Mouse (Mus musculus) hindbrain, postnatal 0 days (tissue): ENCODE results near the gene Lyrm7. TPM values are rescaled to one million over a fixed set of nuclear protein-coding genes. Genes with fewer than 3 reads are reported as not detected.

Experiments
- ATAC-seq: fragments of 200-750 bp; cut with Nextera tagmentation; 2 replicates; pipeline ENCODE4 v1.8.0; 2017; ENCODE audit warnings: mild to moderate bottlenecking, moderate TSS enrichment, moderate library complexity
- DNase-seq: peaks from one replicate; pipeline ENCODE4 v3.0.0-alpha.2; 2015; ENCODE audit warnings: low spot score
- H3K27ac ChIP-seq: fragments of 300-500 bp; sonication (generic); 2 replicates; pipeline ENCODE4 v1.5.1; 2014; ENCODE audit warnings: mild to moderate bottlenecking
- H3K27me3 ChIP-seq: fragments of 300-500 bp; sonication (generic); 2 replicates; pipeline ENCODE4 v1.6.1; 2014; ENCODE audit warnings: low read length, mixed read lengths; ENCODE audit not compliant: insufficient read depth
- H3K36me3 ChIP-seq: fragments of 300-500 bp; sonication (generic); 2 replicates; pipeline ENCODE4 v1.6.1; 2014; ENCODE audit warnings: low read length, mixed read lengths; ENCODE audit not compliant: insufficient read depth
- H3K4me1 ChIP-seq: fragments of 300-500 bp; sonication (generic); 2 replicates; pipeline ENCODE4 v1.6.1; 2014; ENCODE audit warnings: antibody characterized with exemption, low read length, mixed read lengths; ENCODE audit not compliant: insufficient read depth
- H3K4me2 ChIP-seq: fragments of 300-500 bp; sonication (generic); 2 replicates; pipeline ENCODE4 v1.6.1; 2014; ENCODE audit warnings: low read depth, mild to moderate bottlenecking, low read length, moderate library complexity, mixed read lengths
- H3K4me3 ChIP-seq: fragments of 300-500 bp; sonication (generic); 2 replicates; pipeline ENCODE4 v1.5.1; 2014; ENCODE audit warnings: low read length
- H3K9ac ChIP-seq: fragments of 300-500 bp; sonication (generic); replicated peaks from 2 replicates; pipeline ENCODE4 v1.6.1; 2014; ENCODE audit warnings: mild to moderate bottlenecking, low read length, moderate library complexity, mixed read lengths
- H3K9me3 ChIP-seq: fragments of 300-500 bp; sonication (generic); 2 replicates; pipeline ENCODE4 v1.6.1; 2016; ENCODE audit warnings: low read length, mixed read lengths
- CTCF ChIP-seq: IDR thresholded peaks from 2 replicates; pipeline ENCODE4 v1.5.1; 2016; ENCODE audit warnings: antibody characterized with exemption, control low read depth, low read depth
- WGBS: fragments of 180-500 bp; shearing (Covaris S2); extraction: QIAGEN DNeasy Blood & Tissue Kit; methylation state at CpG from one replicate; pipeline ENCODE4 v1.1.7; 2014; 5-methylcytosine and 5-hydroxymethylcytosine counted together
- polyA plus RNA-seq: library from polyadenylated mRNA; unstranded; fragments of >200 nt; fragmentation: Nextera tagmentation; extraction: Ambion mirVana; gene quantifications from 2 replicates; pipeline ENCODE4 v1.2.1, GENCODE M21; 2015
- total RNA-seq: library from RNA; depleted of rRNA; stranded (reverse); fragments of >200 nt; gene quantifications from 2 replicates; pipeline ENCODE4 v1.2.3, GENCODE M21; 2014; rRNA removed

The Lyrm7 gene
- total RNA-seq = 2.6 and 3.1 TPM in 2 replicates
- polyA plus RNA-seq = 5.1 and 5.7 TPM in 2 replicates

GRCm38 (mm10) chr11:54860256-54861038 is at the start of gene Lyrm7:
Lyrm7 (minus strand) TSS chr11:54860916.
- H3K4me3 ChIP-seq = peak within 1 kb of the TSS; percentile 57
- under 1% methylated on average over 42 of the region's 42 CpGs for WGBS
- DNase-seq (peak; percentile 99), ATAC-seq (peak; percentile 99)
- H3K27ac ChIP-seq = peak within 1 kb of the TSS; percentile 91
- no peaks in the 10 kb centered on the region for H3K9me3 ChIP-seq
- peak within 1 kb of the TSS; percentile 90 for H3K4me2 ChIP-seq
- H3K27me3 ChIP-seq = no peaks in the 10 kb centered on the region
- peak within 1 kb of the TSS; percentile 70 for H3K9ac ChIP-seq
- no peaks in the 10 kb centered on the region for H3K36me3 ChIP-seq
- H3K4me1 ChIP-seq = no peaks in the 10 kb centered on the region; the same call in 1 of the 2 replicates
- peak; percentile 47 for TF ChIP-seq CTCF

DNA sequence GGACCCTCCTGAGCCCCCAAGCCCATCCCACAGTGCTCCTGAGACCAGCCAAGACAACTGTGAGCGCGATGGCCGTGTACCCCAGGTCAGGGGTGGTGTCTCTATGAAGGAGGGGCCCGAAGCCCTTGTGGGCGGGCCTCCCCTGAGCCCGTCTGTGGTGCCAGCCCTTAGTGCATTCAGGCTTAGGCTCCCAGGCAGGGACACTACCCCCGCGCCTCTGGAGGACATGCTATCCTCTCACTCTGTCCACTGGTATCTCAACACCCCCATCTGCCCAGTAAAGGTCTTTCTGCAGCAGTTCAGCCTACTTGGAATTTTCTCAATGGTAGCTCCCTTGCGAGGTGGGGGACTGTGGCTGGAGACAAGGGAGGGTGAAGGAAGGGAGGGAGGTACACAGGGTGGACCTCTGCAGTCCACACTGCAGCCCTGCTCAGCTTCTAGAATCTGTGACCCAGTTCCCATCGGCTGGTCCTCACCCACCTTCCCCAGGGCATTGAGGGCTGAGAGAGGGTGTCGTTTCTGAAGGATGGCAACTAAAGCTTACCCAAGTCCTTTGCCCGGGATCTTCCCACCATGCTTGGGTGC is 49.5 kb upstream of the Lyrm7 start:
- TF ChIP-seq CTCF = no peak
- DNase-seq (no peak), ATAC-seq (no peak)

GRCm38 (mm10) chr11:54909273-54909672 is 48.6 kb upstream of the Lyrm7 start:
- 92% methylated on average over 11 of the region's 11 CpGs for WGBS
- H3K27ac ChIP-seq = no peak overlapping the region
- DNase-seq (no peak), ATAC-seq (no peak)
- no peak overlapping the region for H3K4me3 ChIP-seq
- H3K9me3 ChIP-seq = no peaks in the 10 kb centered on the region
- no peaks in the 10 kb centered on the region for H3K4me1 ChIP-seq
- H3K4me2 ChIP-seq = no peak overlapping the region
- TF ChIP-seq CTCF = no peak
- H3K27me3 ChIP-seq = no peaks in the 10 kb centered on the region
- no peak overlapping the region for H3K9ac ChIP-seq
- H3K36me3 ChIP-seq = peaks cover 6% of the 10 kb centered on the region; the same call in 1 of the 2 replicates

More for the DNA sequence above, 49.5 kb upstream of the Lyrm7 start:
- H3K27me3 ChIP-seq = no peaks in the 10 kb centered on the region
- H3K36me3 ChIP-seq = peaks cover 8% of the 10 kb centered on the region; the same call in 1 of the 2 replicates
- no peaks in the 10 kb centered on the region for H3K9me3 ChIP-seq
- H3K9ac ChIP-seq = no peak overlapping the region
- no peak overlapping the region for H3K27ac ChIP-seq
- no peaks in the 10 kb centered on the region for H3K4me1 ChIP-seq
- WGBS = 87% methylated on average over 12 of the region's 12 CpGs
- no peak overlapping the region for H3K4me2 ChIP-seq
- H3K4me3 ChIP-seq = no peak overlapping the region

- no peak overlapping the region for H3K4me3 ChIP-seq
- no peak overlapping the region for H3K4me2 ChIP-seq
- no peak for DNase-seq
- H3K36me3 ChIP-seq = peaks cover 6% of the 10 kb centered on the region; the same call in 1 of the 2 replicates
- H3K9ac ChIP-seq = no peak overlapping the region
- peaks cover 5% of the 10 kb centered on the region for H3K4me1 ChIP-seq
- no peak for ATAC-seq
- no peaks in the 10 kb centered on the region for H3K9me3 ChIP-seq
- H3K27me3 ChIP-seq = no peaks in the 10 kb centered on the region
- no peak for TF ChIP-seq CTCF
- 93% methylated on average over 5 of the region's 5 CpGs for WGBS
- H3K27ac ChIP-seq = no peak overlapping the region
Observed at GRCm38 (mm10) chr11:54907259-54907658, 46.5 kb upstream of the Lyrm7 start.

DNA sequence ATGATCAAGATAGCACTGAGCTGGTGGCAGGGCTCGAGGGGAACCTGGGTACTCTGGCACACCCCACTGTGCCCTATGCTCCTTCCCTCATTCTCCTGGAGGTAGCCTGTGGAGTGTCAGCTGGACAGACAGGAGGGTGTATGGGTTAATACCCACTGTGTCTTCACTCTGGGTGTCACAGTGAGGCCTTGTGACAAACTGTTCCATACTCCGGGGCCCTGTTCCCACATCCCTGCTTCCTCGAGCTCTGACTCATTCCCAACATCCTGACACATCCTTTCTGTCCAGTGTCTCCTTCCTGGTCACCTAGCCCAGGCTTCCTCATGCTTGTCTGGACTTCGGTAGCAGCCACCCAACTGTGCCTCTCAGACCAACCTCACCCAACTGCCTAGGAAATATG is 45.8 kb upstream of the Lyrm7 start:
- DNase-seq = no peak
- Histone ChIP-seq H3K4me2 (no peak overlapping the region), H3K9me3 (no peaks in the 10 kb centered on the region), H3K4me3 (no peak overlapping the region), H3K4me1 (peaks cover 5% of the 10 kb centered on the region), H3K27me3 (no peaks in the 10 kb centered on the region), H3K9ac (no peak overlapping the region), H3K27ac (no peak overlapping the region), H3K36me3 (peaks cover 6% of the 10 kb centered on the region; the same call in 1 of the 2 replicates)
- no peak for ATAC-seq
- TF ChIP-seq CTCF = no peak
- WGBS = 81% methylated on average over 4 of the region's 4 CpGs

DNA sequence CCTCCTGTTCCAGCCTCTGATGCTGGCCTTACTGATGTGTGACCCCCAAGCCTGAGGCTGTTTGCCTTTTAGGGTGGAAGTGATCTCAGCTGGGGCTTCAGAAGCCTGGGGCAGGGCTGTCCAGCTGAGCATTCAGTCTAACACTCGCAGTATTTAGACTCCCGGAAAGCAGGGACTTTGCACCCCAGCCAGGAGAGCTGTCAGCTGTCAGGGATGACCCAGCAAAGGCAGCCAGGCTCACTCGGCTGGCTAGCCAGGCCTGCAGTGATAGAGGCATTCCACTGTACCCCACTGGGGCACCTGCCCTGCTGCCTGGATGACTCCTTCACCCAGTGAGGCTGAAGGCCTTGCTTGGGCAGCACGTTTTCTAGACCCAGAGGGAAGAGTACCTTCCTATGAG is 45.2 kb upstream of the Lyrm7 start:
- Histone ChIP-seq H3K4me3 (no peak overlapping the region), H3K36me3 (0 out of 2 replicates have a peak, but pooled peaks cover 6% of the 10 kb centered on the region), H3K4me2 (no peak overlapping the region), H3K4me1 (peaks cover 5% of the 10 kb centered on the region), H3K9me3 (no peaks in the 10 kb centered on the region), H3K27me3 (no peaks in the 10 kb centered on the region), H3K9ac (no peak overlapping the region), H3K27ac (no peak overlapping the region)
- no peak for ATAC-seq
- 49% methylated on average over 4 of the region's 4 CpGs for WGBS
- DNase-seq = no peak
- TF ChIP-seq CTCF = no peak
